Mouse (Mus musculus) cortical plate, adult 2 months (tissue): ENCODE data around the gene Thbs4.

ENCODE experiments used
- CTCF ChIP-seq: fragments of 200-500 bp; IDR thresholded peaks from 2 replicates; pipeline ENCODE4 v1.5.1; 2011; ENCODE audit warnings: mild to moderate bottlenecking, control low read depth, low read length; ENCODE audit not compliant: insufficient read depth; ENCODE audit errors: extremely low read depth
- POLR2A ChIP-seq: fragments of 200-500 bp; IDR thresholded peaks from 2 replicates; pipeline ENCODE4 v1.6.1; 2011; ENCODE audit warnings: mild to moderate bottlenecking, low read length, control low read depth; ENCODE audit not compliant: insufficient read depth; ENCODE audit errors: extremely low read depth

DNA sequence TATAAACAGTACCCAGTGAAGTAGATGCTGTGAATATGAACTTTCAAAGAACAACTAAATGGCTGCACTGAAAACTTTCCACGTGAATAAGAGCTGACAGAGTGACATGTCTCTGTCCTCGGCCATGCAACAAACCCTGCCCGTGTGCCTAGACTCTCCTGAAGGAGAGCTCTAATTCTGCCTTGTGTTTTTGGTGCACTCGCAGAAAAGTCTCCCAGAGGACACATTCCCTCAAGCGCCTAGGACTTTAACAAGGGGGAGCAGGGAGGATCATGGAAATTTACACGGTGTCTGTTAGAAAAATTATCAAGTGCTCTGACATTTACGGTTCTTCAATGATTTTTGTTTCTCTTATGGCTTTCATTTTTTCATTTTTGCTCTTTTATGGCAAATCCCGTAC is 13.7 kb downstream of the Thbs4 start:
- TF ChIP-seq CTCF (no peak), POLR2A (no peak)
